Mouse (Mus musculus) naive thymus-derived CD4-positive, alpha-beta T cell, adult 5 months (primary cell): Measurements from ENCODE around the gene Cdkn3. TPM values are rescaled to one million over a fixed set of nuclear protein-coding genes. Genes with fewer than 3 reads are reported as not detected.

Experiments
- polyA plus RNA-seq: library from polyadenylated mRNA; unstranded; fragments of 100-300 nt; shearing (Covaris generic); gene quantifications from one replicate; pipeline ENCODE4 v1.2.1, GENCODE M21; 2017

Cdkn3 gene
- 0.57 TPM for polyA plus RNA-seq

DNA sequence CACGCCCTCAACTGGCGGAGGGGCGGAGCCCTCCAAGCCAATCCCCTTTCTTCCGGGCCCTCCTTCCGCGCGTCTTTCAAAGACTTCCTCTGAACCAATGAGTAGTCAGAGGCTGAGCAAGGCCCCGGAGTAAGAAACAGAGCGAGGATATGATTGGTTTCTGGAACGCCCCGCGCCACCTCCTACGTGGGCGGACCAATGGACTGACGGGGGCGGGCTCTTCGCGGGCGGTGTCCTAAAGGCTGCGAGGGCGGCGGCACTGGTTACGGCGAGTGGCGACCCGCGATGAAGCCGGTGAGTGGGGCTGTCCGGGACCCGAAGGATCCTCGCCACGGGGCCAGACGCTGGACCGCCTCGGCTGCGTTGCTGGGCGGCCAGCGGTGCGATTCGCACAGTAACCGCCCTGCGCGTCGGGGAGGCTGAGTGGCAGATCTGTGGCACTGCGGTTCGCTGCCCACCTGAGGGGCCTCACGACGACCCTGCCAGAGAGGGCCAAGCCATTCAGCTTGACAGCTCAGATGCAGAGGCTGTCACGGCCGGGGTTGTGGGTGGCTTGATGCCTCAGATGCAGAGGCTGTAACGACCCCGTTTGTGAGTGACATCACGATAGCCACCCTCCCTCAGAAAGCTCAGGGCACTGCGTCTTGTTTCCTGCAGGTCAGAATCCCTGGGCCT is at the start of gene Cdkn3:
Gene Cdkn3 (plus strand): TSS at position 187 of the 675 bp plus-strand sequence.

DNA sequence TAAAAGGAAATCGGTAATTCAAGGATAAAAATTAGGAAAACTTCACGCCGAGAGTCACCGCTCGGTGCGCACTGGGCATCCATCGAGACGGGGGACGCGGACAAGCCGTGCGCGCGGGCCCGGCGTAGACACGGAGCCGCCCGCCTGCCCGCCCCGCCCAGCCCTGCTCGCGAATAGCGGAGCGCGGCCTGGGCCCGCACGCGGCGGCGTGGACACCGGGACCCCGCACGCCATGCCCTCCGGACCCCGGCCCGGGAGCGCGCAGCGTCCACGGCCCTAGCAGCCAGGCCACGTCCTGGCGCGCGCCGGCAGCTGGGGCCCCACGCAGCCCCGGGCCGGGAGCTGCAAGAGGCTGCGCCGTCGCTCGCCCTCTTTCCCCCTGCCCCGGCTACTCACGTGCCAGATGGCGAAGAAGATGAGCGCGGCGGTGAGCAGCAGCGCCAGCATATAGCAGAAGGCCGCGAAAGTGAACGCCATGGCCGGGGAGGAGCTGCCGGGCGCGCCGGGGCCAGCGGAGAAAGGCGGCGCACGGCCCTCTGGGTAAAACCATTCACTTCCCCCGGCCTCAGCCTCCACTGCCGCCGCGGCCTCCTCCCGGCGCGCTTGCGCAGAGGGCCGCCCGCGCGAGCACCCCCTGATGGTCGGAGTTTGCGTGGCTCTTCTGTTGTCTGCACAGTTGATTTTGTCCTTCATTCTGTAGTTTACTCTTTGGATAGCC is 27.6 kb downstream of the Cdkn3 start, which contains the start of gene Cnih1:
Gene Cnih1 (minus strand): TSS at position 625 of the 718 bp plus-strand sequence.

Other genes with a start within 250 kb of the Cdkn3 start
- 39.3 TPM for gene Cnih1, start 27.9 kb downstream of the Cdkn3 start, polyA plus RNA-seq
- 91.4 TPM for gene Gmfb, start 61.7 kb downstream of the Cdkn3 start, polyA plus RNA-seq
- gene Cgrrf1, start 71.6 kb downstream of the Cdkn3 start, polyA plus RNA-seq: 14.9 TPM
- gene Samd4, start 122.3 kb downstream of the Cdkn3 start, polyA plus RNA-seq: 0.09 TPM